Mouse (Mus musculus) midbrain, embryonic 13.5 days (tissue): Measurements from ENCODE around the gene Nf2. TPM values are rescaled to one million over a fixed set of nuclear protein-coding genes. Genes with fewer than 3 reads are reported as not detected.
A peak's percentile ranks its signal among the peaks of the same experiment; 100 is the strongest.

ENCODE experiments used
- ATAC-seq: fragments of 200-750 bp; cut with Nextera tagmentation; 2 replicates; pipeline ENCODE4 v1.8.0; 2017; ENCODE audit warnings: mild to moderate bottlenecking, moderate TSS enrichment, moderate library complexity
- H3K27ac ChIP-seq: fragments of 300-500 bp; sonication (generic); 2 replicates; pipeline ENCODE4 v1.5.1; 2015; ENCODE audit warnings: inconsistent platforms, mild to moderate bottlenecking, moderate library complexity
- H3K27me3 ChIP-seq: fragments of 300-500 bp; sonication (generic); 2 replicates; pipeline ENCODE4 v1.6.1; 2015; ENCODE audit warnings: mild to moderate bottlenecking, inconsistent platforms
- H3K36me3 ChIP-seq: fragments of 300-500 bp; sonication (generic); 2 replicates; pipeline ENCODE4 v1.6.1; 2015; ENCODE audit warnings: mild to moderate bottlenecking, inconsistent platforms
- H3K4me1 ChIP-seq: fragments of 300-500 bp; sonication (generic); replicated peaks from 2 replicates; pipeline ENCODE4 v1.6.1; 2015; ENCODE audit warnings: inconsistent platforms
- H3K4me2 ChIP-seq: fragments of 300-500 bp; sonication (generic); replicated peaks from 2 replicates; pipeline ENCODE4 v1.6.1; 2015; ENCODE audit warnings: moderate library complexity, mild to moderate bottlenecking, inconsistent platforms
- H3K4me3 ChIP-seq: fragments of 300-500 bp; sonication (generic); replicated peaks from 2 replicates; pipeline ENCODE4 v1.5.1; 2015; ENCODE audit warnings: mild to moderate bottlenecking, inconsistent platforms
- H3K9ac ChIP-seq: fragments of 300-500 bp; sonication (generic); replicated peaks from 2 replicates; pipeline ENCODE4 v1.6.1; 2015; ENCODE audit warnings: mild to moderate bottlenecking, inconsistent platforms
- H3K9me3 ChIP-seq: fragments of 300-500 bp; sonication (generic); 2 replicates; pipeline ENCODE4 v1.6.1; 2016; ENCODE audit warnings: mild to moderate bottlenecking, inconsistent platforms
- WGBS: fragments of 180-500 bp; shearing (Covaris S2); methylation state at CpG from one replicate; pipeline ENCODE4 v1.1.7; 2015; 5-methylcytosine and 5-hydroxymethylcytosine counted together
- polyA plus RNA-seq: library from polyadenylated mRNA; unstranded; fragments of >200 nt; fragmentation: Nextera tagmentation; extraction: Ambion mirVana; gene quantifications from 2 replicates; pipeline ENCODE4 v1.2.1, GENCODE M21; 2015

The Nf2 gene
- polyA plus RNA-seq, 1 experiment from 2014 or later: 61.3 TPM

DNA sequence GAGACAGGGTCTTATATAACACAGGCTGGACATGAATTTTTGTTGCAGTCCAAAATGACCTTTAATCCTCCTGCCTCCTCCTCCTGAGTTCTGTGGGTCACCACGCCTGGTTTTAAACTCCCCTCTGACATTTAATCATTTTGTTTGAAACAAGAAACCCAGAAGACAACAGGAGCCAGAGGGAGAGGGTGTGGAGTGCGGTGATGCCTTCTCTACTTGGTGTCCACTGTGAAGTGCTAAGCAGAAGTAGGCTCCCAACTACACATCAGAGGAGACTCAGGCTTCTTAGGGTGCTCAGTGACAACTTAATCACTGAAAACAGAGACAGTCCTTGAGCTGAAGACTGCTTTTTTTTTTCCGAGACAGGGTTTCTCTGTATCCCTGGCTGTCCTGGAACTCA is 68.4 kb downstream of the Nf2 start:
- 84% methylated on average over 3 of the region's 3 CpGs for WGBS
- H3K4me3 ChIP-seq: no peak overlapping the region
- H3K4me1 ChIP-seq: no peaks in the 10 kb centered on the region
- H3K9me3 ChIP-seq: no peaks in the 10 kb centered on the region
- H3K27me3 ChIP-seq: no peaks in the 10 kb centered on the region
- H3K36me3 ChIP-seq: peaks cover 93% of the 10 kb centered on the region
- no peak for ATAC-seq
- H3K27ac ChIP-seq: no peak overlapping the region
- H3K4me2 ChIP-seq: no peak overlapping the region
- no peak overlapping the region for H3K9ac ChIP-seq

- Histone ChIP-seq H3K9me3 (no peaks in the 10 kb centered on the region), H3K4me1 (peaks cover 17% of the 10 kb centered on the region), H3K4me3 (no peak overlapping the region), H3K27ac (no peak overlapping the region), H3K27me3 (no peaks in the 10 kb centered on the region), H3K36me3 (peaks cover 49% of the 10 kb centered on the region), H3K4me2 (no peak overlapping the region), H3K9ac (no peak overlapping the region)
- 0 out of 2 replicates have a peak, but pooled peaks have one; percentile 11 for ATAC-seq
- 35% methylated on average over 3 of the region's 3 CpGs for WGBS
Observed at GRCm38 (mm10) chr11:4772925-4773324, 76.4 kb downstream of the Nf2 start.

DNA sequence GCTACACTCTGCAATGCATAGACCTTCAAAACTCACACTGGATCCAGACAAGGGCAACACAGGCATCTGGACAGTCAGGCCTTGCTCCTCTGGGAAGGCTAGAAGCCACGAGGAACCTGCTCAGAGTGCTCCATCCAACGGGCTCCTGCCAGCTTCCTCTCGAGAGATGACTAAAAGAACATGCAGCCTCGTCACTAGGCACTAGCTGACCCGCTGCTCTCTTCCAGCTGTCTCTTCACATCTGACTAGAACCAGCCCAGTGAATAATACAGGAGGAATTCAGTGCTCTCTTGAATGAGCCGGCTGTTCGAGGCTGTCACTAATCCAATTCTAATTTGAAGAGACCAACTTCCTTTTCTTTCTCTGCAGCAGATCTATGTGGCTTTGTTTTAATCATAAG is 77.6 kb downstream of the Nf2 start:
- H3K9ac ChIP-seq: no peak overlapping the region
- ATAC-seq: no peak
- no peaks in the 10 kb centered on the region for H3K27me3 ChIP-seq
- H3K4me3 ChIP-seq: no peak overlapping the region
- H3K9me3 ChIP-seq: no peaks in the 10 kb centered on the region
- peaks cover 52% of the 10 kb centered on the region for H3K36me3 ChIP-seq
- peaks cover 17% of the 10 kb centered on the region for H3K4me1 ChIP-seq
- H3K27ac ChIP-seq: 0 out of 2 replicates have a peak overlapping the region, but pooled peaks have one; percentile 19
- H3K4me2 ChIP-seq: no peak overlapping the region
- 36% methylated on average over 7 of the region's 7 CpGs for WGBS

- Histone ChIP-seq H3K9ac (no peak overlapping the region), H3K4me3 (no peak overlapping the region), H3K9me3 (no peaks in the 10 kb centered on the region), H3K4me2 (no peak overlapping the region), H3K27me3 (no peaks in the 10 kb centered on the region), H3K36me3 (peaks cover 41% of the 10 kb centered on the region), H3K4me1 (peaks cover 17% of the 10 kb centered on the region), H3K27ac (no peak overlapping the region)
- ATAC-seq: no peak
- WGBS: 97% methylated on average over 6 of the region's 6 CpGs
Observed at GRCm38 (mm10) chr11:4769881-4770280, 79.5 kb downstream of the Nf2 start.

GRCm38 (mm10) chr11:4769293-4769692 is 80.0 kb downstream of the Nf2 start:
- Histone ChIP-seq H3K9me3 (no peaks in the 10 kb centered on the region), H3K9ac (no peak overlapping the region), H3K4me3 (no peak overlapping the region), H3K36me3 (peaks cover 36% of the 10 kb centered on the region), H3K4me2 (no peak overlapping the region), H3K27me3 (no peaks in the 10 kb centered on the region), H3K4me1 (peaks cover 17% of the 10 kb centered on the region), H3K27ac (no peak overlapping the region)
- 78% methylated on average over 7 of the region's 7 CpGs for WGBS
- ATAC-seq: no peak

DNA sequence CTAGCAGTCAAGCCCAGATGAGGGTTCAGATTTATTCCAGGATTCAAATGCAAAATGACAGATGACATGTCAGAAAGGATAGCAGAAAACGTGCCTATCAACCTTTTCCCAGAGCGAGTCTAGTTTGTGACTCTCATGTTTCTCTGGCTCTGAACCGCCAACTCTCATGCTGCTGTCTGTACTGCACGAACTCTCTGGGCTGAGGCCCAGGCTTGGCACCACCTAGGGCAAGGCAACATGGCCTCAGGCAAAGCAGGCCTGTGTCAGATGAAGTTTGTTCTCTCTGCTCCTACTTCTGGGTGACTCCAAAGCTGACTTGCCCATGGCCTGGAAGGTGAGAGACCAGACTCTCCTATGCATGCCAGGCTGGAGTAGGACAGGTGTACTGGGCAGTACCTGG is 80.9 kb downstream of the Nf2 start:
- no peak for ATAC-seq
- H3K4me3 ChIP-seq: no peak overlapping the region
- no peak overlapping the region for H3K9ac ChIP-seq
- H3K27me3 ChIP-seq: no peaks in the 10 kb centered on the region
- no peak overlapping the region for H3K4me2 ChIP-seq
- WGBS: 92% methylated on average over 4 of the region's 4 CpGs
- peaks cover 16% of the 10 kb centered on the region for H3K4me1 ChIP-seq
- H3K9me3 ChIP-seq: no peaks in the 10 kb centered on the region
- H3K27ac ChIP-seq: no peak overlapping the region
- H3K36me3 ChIP-seq: peaks cover 36% of the 10 kb centered on the region

GRCm38 (mm10) chr11:4764476-4764875 is 84.9 kb downstream of the Nf2 start:
- 81% methylated on average over 5 of the region's 5 CpGs for WGBS

GRCm38 (mm10) chr11:4763631-4764030 is 85.7 kb downstream of the Nf2 start:
- no peaks in the 10 kb centered on the region for H3K27me3 ChIP-seq
- peaks cover 37% of the 10 kb centered on the region for H3K4me1 ChIP-seq
- no peak overlapping the region for H3K9ac ChIP-seq
- peak overlapping the region; percentile 19; the same call in 1 of the 2 replicates for H3K27ac ChIP-seq
- 21% methylated on average over 5 of the region's 5 CpGs for WGBS
- H3K4me3 ChIP-seq: no peak overlapping the region
- H3K9me3 ChIP-seq: no peaks in the 10 kb centered on the region
- no peak overlapping the region for H3K4me2 ChIP-seq
- peaks cover 17% of the 10 kb centered on the region for H3K36me3 ChIP-seq
- ATAC-seq: no peak

More at GRCm38 (mm10) chr11:4764476-4764875, 84.9 kb downstream of the Nf2 start:
- Histone ChIP-seq H3K9ac (no peak overlapping the region), H3K9me3 (no peaks in the 10 kb centered on the region), H3K27ac (no peak overlapping the region), H3K4me1 (peaks cover 37% of the 10 kb centered on the region), H3K27me3 (no peaks in the 10 kb centered on the region), H3K4me3 (no peak overlapping the region), H3K36me3 (peaks cover 20% of the 10 kb centered on the region), H3K4me2 (no peak overlapping the region)
- no peak for ATAC-seq

GRCm38 (mm10) chr11:4762511-4762910 is 86.8 kb downstream of the Nf2 start:
- Histone ChIP-seq H3K27me3 (no peaks in the 10 kb centered on the region), H3K9me3 (no peaks in the 10 kb centered on the region), H3K27ac (peak overlapping the region; percentile 72), H3K4me1 (peaks cover 39% of the 10 kb centered on the region), H3K9ac (no peak overlapping the region), H3K4me3 (no peak overlapping the region), H3K4me2 (no peak overlapping the region), H3K36me3 (peaks cover 8% of the 10 kb centered on the region; the same call in 1 of the 2 replicates)
- no peak for ATAC-seq
- 17% methylated on average over 2 of the region's 2 CpGs for WGBS

- peak; percentile 61 for ATAC-seq
- Histone ChIP-seq H3K4me1 (peaks cover 39% of the 10 kb centered on the region), H3K36me3 (0 out of 2 replicates have a peak, but pooled peaks cover 3% of the 10 kb centered on the region), H3K4me3 (no peak overlapping the region), H3K9ac (peak overlapping the region; percentile 51; the same call in 1 of the 2 replicates), H3K27ac (peak overlapping the region; percentile 84), H3K9me3 (no peaks in the 10 kb centered on the region), H3K4me2 (no peak overlapping the region), H3K27me3 (no peaks in the 10 kb centered on the region)
- 11% methylated on average over 6 of the region's 6 CpGs for WGBS
Observed at GRCm38 (mm10) chr11:4761991-4762390, 87.3 kb downstream of the Nf2 start.

DNA sequence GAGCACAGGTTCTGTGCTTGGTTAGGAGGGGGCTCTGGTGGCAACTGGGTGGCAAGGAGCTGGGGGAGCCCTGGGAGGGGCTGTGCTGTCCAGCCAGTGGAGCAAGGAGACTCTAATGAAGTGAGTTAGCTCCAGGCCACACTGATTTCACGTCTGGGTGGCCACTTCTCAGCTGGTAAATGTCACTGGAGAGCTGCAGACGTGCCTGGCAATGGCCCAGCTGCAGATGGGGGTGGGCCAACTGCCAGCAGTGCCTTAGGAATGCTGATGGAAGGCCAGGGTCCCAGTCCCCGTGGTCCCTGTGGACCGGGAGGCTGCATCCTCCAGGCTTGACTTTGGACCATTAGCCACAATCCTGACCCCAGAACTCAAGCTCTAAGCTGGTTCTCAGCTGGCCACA is 88.9 kb downstream of the Nf2 start:
- Histone ChIP-seq H3K4me3 (no peak overlapping the region), H3K36me3 (no peaks in the 10 kb centered on the region), H3K27me3 (no peaks in the 10 kb centered on the region), H3K9ac (no peak overlapping the region), H3K9me3 (no peaks in the 10 kb centered on the region), H3K4me1 (peaks cover 41% of the 10 kb centered on the region), H3K27ac (0 out of 2 replicates have a peak overlapping the region, but pooled peaks have one; percentile 4), H3K4me2 (no peak overlapping the region)
- ATAC-seq: no peak
- 23% methylated on average over 4 of the region's 4 CpGs for WGBS

DNA sequence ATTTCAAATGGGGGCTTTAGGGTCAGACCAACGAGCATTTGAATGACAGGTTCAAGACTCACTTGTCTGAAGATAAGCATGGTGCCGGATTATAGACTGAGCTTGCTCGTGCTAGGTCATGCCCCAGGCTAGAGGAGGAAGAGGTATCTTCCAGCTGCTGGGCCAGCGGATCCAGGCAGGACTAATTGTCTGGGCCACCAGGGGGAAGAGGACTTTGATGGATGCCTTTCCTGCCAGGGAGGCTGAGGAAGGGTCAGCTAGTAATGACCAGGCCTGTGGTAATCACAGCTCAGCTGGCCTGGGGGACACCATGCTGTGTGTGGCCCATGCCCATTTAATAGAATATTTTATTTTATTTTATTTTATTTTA is 91.6 kb downstream of the Nf2 start:
- no peak for ATAC-seq
- 48% methylated on average over 4 of the region's 4 CpGs for WGBS

More for the DNA sequence above, 91.6 kb downstream of the Nf2 start:
- Histone ChIP-seq H3K4me2 (no peak overlapping the region), H3K9ac (no peak overlapping the region), H3K27me3 (no peaks in the 10 kb centered on the region), H3K27ac (no peak overlapping the region), H3K4me1 (peaks cover 38% of the 10 kb centered on the region), H3K9me3 (no peaks in the 10 kb centered on the region), H3K36me3 (no peaks in the 10 kb centered on the region), H3K4me3 (no peak overlapping the region)
